In genomic region chr2:77444282-77444681, GRCm38 (mm10) we compare ENCODE assay signal across 19 mouse cellular contexts.
"Had no signal": no experiment of that assay in that cellular context is flagged by ENCODE, and none has a peak within 500 bp of the region (broad histone marks: within the 10 kb centered on the region; RNA-seq: fewer than 3 reads in every experiment).

No protein-coding gene starts in this region.

- H3K36me3 ChIP-seq: midbrain, embryonic 10.5 days; midbrain, embryonic 12.5 days; neural tube, embryonic 12.5 days had no signal

- H3K27ac ChIP-seq: liver, embryonic 14.5 days; midbrain, embryonic 10.5 days; midbrain, embryonic 12.5 days; neural tube, embryonic 12.5 days had no signal

- H3K4me2 ChIP-seq: lung, embryonic 14.5 days; midbrain, embryonic 12.5 days; neural tube, embryonic 12.5 days had no signal

- H3K9ac ChIP-seq: liver, embryonic 14.5 days; lung, embryonic 14.5 days; midbrain, embryonic 12.5 days; neural tube, embryonic 12.5 days had no signal

- H3K27me3 ChIP-seq: midbrain, embryonic 12.5 days had no signal

- H3K4me3 ChIP-seq: midbrain, embryonic 10.5 days; midbrain, embryonic 12.5 days; myocyte; neural tube, embryonic 12.5 days had no signal

- DNase-seq: lung, adult 18-20 months; lung, embryonic 14.5 days; lung, postnatal 10 days; lung, postnatal 4 days; midbrain, embryonic 14.5 days; retina, postnatal 1 day; right cerebral cortex, adult 18-20 months; right cerebral cortex, postnatal 25 days; right cerebral cortex, postnatal 4 days; spleen, adult 18-20 months; thymus, adult 18-20 months; thymus, postnatal 14 days; thymus, postnatal 36 days had no signal

- H3K9me3 ChIP-seq: midbrain, embryonic 10.5 days; midbrain, embryonic 12.5 days; neural tube, embryonic 12.5 days had no signal

- ATAC-seq: midbrain, embryonic 16.5 days had no signal
